Mouse (Mus musculus) midbrain, embryonic 13.5 days (tissue): ENCODE measurements around the gene Xcl1. TPM values are rescaled to one million over a fixed set of nuclear protein-coding genes. Genes with fewer than 3 reads are reported as not detected.

Experiments used
- ATAC-seq: fragments of 200-750 bp; cut with Nextera tagmentation; 2 replicates; pipeline ENCODE4 v1.8.0; 2017; ENCODE audit warnings: mild to moderate bottlenecking, moderate TSS enrichment, moderate library complexity
- H3K27ac ChIP-seq: fragments of 300-500 bp; sonication (generic); 2 replicates; pipeline ENCODE4 v1.5.1; 2015; ENCODE audit warnings: inconsistent platforms, mild to moderate bottlenecking, moderate library complexity
- H3K27me3 ChIP-seq: fragments of 300-500 bp; sonication (generic); 2 replicates; pipeline ENCODE4 v1.6.1; 2015; ENCODE audit warnings: mild to moderate bottlenecking, inconsistent platforms
- H3K36me3 ChIP-seq: fragments of 300-500 bp; sonication (generic); 2 replicates; pipeline ENCODE4 v1.6.1; 2015; ENCODE audit warnings: mild to moderate bottlenecking, inconsistent platforms
- H3K4me1 ChIP-seq: fragments of 300-500 bp; sonication (generic); replicated peaks from 2 replicates; pipeline ENCODE4 v1.6.1; 2015; ENCODE audit warnings: inconsistent platforms
- H3K4me2 ChIP-seq: fragments of 300-500 bp; sonication (generic); replicated peaks from 2 replicates; pipeline ENCODE4 v1.6.1; 2015; ENCODE audit warnings: moderate library complexity, mild to moderate bottlenecking, inconsistent platforms
- H3K4me3 ChIP-seq: fragments of 300-500 bp; sonication (generic); replicated peaks from 2 replicates; pipeline ENCODE4 v1.5.1; 2015; ENCODE audit warnings: mild to moderate bottlenecking, inconsistent platforms
- H3K9ac ChIP-seq: fragments of 300-500 bp; sonication (generic); replicated peaks from 2 replicates; pipeline ENCODE4 v1.6.1; 2015; ENCODE audit warnings: mild to moderate bottlenecking, inconsistent platforms
- H3K9me3 ChIP-seq: fragments of 300-500 bp; sonication (generic); 2 replicates; pipeline ENCODE4 v1.6.1; 2016; ENCODE audit warnings: mild to moderate bottlenecking, inconsistent platforms
- WGBS: fragments of 180-500 bp; shearing (Covaris S2); methylation state at CpG from one replicate; pipeline ENCODE4 v1.1.7; 2015; 5-methylcytosine and 5-hydroxymethylcytosine counted together
- polyA plus RNA-seq: library from polyadenylated mRNA; unstranded; fragments of >200 nt; fragmentation: Nextera tagmentation; extraction: Ambion mirVana; gene quantifications from 2 replicates; pipeline ENCODE4 v1.2.1, GENCODE M21; 2015

Xcl1 gene
- polyA plus RNA-seq, 1 experiment from 2014 or later: not detected

DNA sequence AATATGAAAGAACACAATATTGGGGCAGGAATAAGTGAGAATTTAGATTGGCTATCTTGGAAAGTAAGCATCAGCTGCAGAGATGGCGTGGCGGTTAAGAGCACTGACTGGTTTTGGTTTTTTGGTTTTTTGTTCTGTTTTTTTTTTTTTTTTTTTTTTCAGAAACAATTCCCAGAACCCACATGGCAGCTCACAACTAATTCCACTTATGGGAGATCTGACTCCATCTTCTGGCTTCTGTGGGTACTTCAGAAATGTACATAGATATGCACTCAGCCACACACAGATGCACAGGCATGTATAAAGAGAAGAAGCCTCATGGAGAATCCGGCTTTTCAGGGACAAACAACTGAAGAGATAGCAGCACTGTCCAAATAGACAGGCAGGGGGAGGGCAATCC is 22.6 kb upstream of the Xcl1 start:
- no peaks in the 10 kb centered on the region for H3K36me3 ChIP-seq
- H3K4me2 ChIP-seq: no peak overlapping the region
- H3K4me1 ChIP-seq: peaks cover 5% of the 10 kb centered on the region
- H3K27ac ChIP-seq: no peak overlapping the region
- H3K27me3 ChIP-seq: no peaks in the 10 kb centered on the region
- 97% methylated on average over 3 of the region's 3 CpGs for WGBS
- no peaks in the 10 kb centered on the region for H3K9me3 ChIP-seq
- no peak overlapping the region for H3K9ac ChIP-seq
- no peak for ATAC-seq
- no peak overlapping the region for H3K4me3 ChIP-seq

GRCm38 (mm10) chr1:164956725-164957399 is 21.5 kb upstream of the Xcl1 start:
- H3K4me1 ChIP-seq: peaks cover 5% of the 10 kb centered on the region
- H3K4me2 ChIP-seq: no peak overlapping the region
- H3K9ac ChIP-seq: no peak overlapping the region
- no peaks in the 10 kb centered on the region for H3K9me3 ChIP-seq
- no peak for ATAC-seq
- no peak overlapping the region for H3K4me3 ChIP-seq
- WGBS: 95% methylated on average over 3 of the region's 3 CpGs
- no peaks in the 10 kb centered on the region for H3K27me3 ChIP-seq
- no peaks in the 10 kb centered on the region for H3K36me3 ChIP-seq
- no peak overlapping the region for H3K27ac ChIP-seq

- 72% methylated on average over 7 of the region's 7 CpGs for WGBS
- ATAC-seq: no peak
Observed at GRCm38 (mm10) chr1:164955452-164956196, 20.3 kb upstream of the Xcl1 start.

DNA sequence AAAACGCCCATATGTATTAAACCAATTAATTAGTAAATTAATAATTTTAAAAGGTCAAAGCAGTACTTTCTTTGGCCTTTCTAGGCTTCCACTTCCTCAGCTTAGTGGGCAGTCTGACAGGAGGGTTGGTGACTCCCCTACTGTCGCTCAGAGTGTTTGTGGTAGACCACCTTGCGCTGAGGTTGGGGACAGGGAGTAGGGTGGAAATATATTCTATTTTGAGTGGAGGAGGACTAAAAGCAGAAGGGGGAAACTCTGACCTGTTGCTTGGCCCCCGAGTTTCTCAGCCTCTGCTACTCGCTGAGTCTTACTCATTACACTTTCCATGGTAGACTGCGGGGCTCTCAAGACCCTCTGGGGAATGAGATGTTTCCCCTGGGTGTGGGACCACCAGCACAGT is 18.2 kb upstream of the Xcl1 start:
- no peak for ATAC-seq
- Histone ChIP-seq H3K27ac (no peak overlapping the region), H3K4me3 (no peak overlapping the region), H3K9ac (no peak overlapping the region), H3K4me2 (no peak overlapping the region), H3K36me3 (no peaks in the 10 kb centered on the region), H3K4me1 (no peaks in the 10 kb centered on the region), H3K27me3 (no peaks in the 10 kb centered on the region), H3K9me3 (no peaks in the 10 kb centered on the region)
- WGBS: 93% methylated on average over 6 of the region's 6 CpGs

More at GRCm38 (mm10) chr1:164955452-164956196, 20.3 kb upstream of the Xcl1 start:
- H3K27me3 ChIP-seq: no peaks in the 10 kb centered on the region
- H3K36me3 ChIP-seq: no peaks in the 10 kb centered on the region
- H3K4me2 ChIP-seq: no peak overlapping the region
- H3K4me1 ChIP-seq: peaks cover 5% of the 10 kb centered on the region
- H3K9ac ChIP-seq: no peak overlapping the region
- H3K4me3 ChIP-seq: no peak overlapping the region
- no peak overlapping the region for H3K27ac ChIP-seq
- no peaks in the 10 kb centered on the region for H3K9me3 ChIP-seq

DNA sequence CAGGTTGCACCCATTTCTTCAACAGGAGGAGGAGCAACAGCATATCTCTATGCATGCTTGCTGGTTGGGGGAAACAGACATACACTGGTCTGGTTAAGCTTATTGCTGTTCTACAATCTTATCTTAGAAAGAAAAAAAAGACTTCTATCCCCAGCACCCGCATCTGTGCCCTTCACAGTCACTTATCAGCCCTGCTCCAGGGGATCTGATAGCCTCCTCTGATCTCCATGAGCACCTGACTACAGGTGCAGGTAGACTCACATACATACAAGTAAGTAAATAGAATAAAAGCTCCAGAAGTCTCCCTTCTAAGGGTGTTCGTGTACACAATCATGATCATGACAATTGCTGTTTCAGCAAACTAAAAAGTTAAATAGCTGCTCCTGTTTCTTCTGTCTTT is 733 bp upstream of the Xcl1 start:
- Histone ChIP-seq H3K4me3 (no peak overlapping the region), H3K27me3 (no peaks in the 10 kb centered on the region), H3K27ac (no peak overlapping the region), H3K9ac (no peak overlapping the region), H3K4me1 (no peaks in the 10 kb centered on the region), H3K9me3 (no peaks in the 10 kb centered on the region), H3K4me2 (no peak overlapping the region), H3K36me3 (no peaks in the 10 kb centered on the region)
- no peak for ATAC-seq
- WGBS: 84% methylated on average over 2 of the region's 2 CpGs

DNA sequence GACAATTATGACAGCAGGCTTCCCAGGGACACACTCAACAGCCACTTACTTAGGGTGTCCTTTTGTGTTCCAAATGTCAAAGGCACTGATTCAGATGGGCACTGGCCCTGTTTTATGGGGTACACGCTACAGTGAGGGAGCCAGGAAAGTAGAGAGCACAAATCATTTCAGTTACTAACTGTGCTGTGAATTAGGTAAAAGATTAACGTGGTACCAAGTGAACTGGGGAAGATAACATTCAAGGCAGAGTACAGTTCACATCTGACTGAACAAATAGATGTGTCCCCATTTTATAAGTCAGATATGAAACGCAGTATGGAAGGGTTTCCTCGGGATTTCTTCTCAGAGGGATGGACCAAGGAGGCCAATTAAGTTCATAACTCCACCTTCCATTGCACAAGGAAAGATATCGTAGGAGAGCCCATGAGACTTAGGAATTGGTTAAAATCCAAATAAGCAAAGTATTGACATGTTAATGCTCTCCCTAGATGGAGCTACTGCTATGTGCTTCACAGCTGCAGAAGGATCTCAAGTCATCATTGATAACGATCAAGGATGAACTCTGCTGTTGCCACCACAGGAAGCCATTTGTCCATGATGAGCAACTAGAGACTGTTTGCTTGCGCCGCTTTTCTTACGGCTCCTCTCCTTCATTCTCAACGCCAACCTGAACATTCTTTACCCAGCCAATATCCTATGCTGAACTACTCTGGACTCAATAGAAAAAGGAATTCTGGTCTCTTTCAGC is 1.7 kb downstream of the Xcl1 start:
- no peak overlapping the region for H3K4me3 ChIP-seq

GRCm38 (mm10) chr1:164931135-164931534 is 4.2 kb downstream of the Xcl1 start:
- H3K9me3 ChIP-seq: no peaks in the 10 kb centered on the region
- no peak for ATAC-seq
- 94% methylated on average over 7 of the region's 7 CpGs for WGBS

More for the DNA sequence above, 1.7 kb downstream of the Xcl1 start:
- Histone ChIP-seq H3K9me3 (no peaks in the 10 kb centered on the region), H3K4me1 (no peaks in the 10 kb centered on the region), H3K4me2 (no peak overlapping the region), H3K36me3 (no peaks in the 10 kb centered on the region), H3K27ac (no peak overlapping the region), H3K27me3 (no peaks in the 10 kb centered on the region), H3K9ac (no peak overlapping the region)
- ATAC-seq: no peak
- 91% methylated on average over 10 of the region's 10 CpGs for WGBS

GRCm38 (mm10) chr1:164930006-164930405 is 5.3 kb downstream of the Xcl1 start:
- Histone ChIP-seq H3K27me3 (no peaks in the 10 kb centered on the region), H3K27ac (no peak overlapping the region), H3K4me2 (no peak overlapping the region), H3K36me3 (no peaks in the 10 kb centered on the region), H3K4me1 (no peaks in the 10 kb centered on the region), H3K9ac (no peak overlapping the region), H3K9me3 (no peaks in the 10 kb centered on the region), H3K4me3 (no peak overlapping the region)
- WGBS: 71% methylated on average over 3 of the region's 3 CpGs
- ATAC-seq: no peak

More at GRCm38 (mm10) chr1:164931135-164931534, 4.2 kb downstream of the Xcl1 start:
- Histone ChIP-seq H3K4me1 (no peaks in the 10 kb centered on the region), H3K27me3 (no peaks in the 10 kb centered on the region), H3K27ac (no peak overlapping the region), H3K36me3 (no peaks in the 10 kb centered on the region), H3K4me3 (no peak overlapping the region), H3K9ac (no peak overlapping the region), H3K4me2 (no peak overlapping the region)

- H3K9ac ChIP-seq: no peak overlapping the region
- no peaks in the 10 kb centered on the region for H3K36me3 ChIP-seq
- no peaks in the 10 kb centered on the region for H3K9me3 ChIP-seq
- no peak for ATAC-seq
- no peaks in the 10 kb centered on the region for H3K4me1 ChIP-seq
- no peaks in the 10 kb centered on the region for H3K27me3 ChIP-seq
- H3K4me3 ChIP-seq: no peak overlapping the region
- no peak overlapping the region for H3K27ac ChIP-seq
- H3K4me2 ChIP-seq: no peak overlapping the region
- 60% methylated on average over 3 of the region's 3 CpGs for WGBS
Observed at GRCm38 (mm10) chr1:164926534-164927160, 8.7 kb downstream of the Xcl1 start.

GRCm38 (mm10) chr1:164905047-164905446 is 30.3 kb downstream of the Xcl1 start:
- H3K4me3 ChIP-seq: no peak overlapping the region
- no peak overlapping the region for H3K9ac ChIP-seq
- WGBS: 64% methylated on average over 4 of the region's 4 CpGs

GRCm38 (mm10) chr1:164900696-164901095 is 34.6 kb downstream of the Xcl1 start:
- H3K9me3 ChIP-seq: no peaks in the 10 kb centered on the region

More at GRCm38 (mm10) chr1:164905047-164905446, 30.3 kb downstream of the Xcl1 start:
- Histone ChIP-seq H3K4me1 (no peaks in the 10 kb centered on the region), H3K27me3 (0 out of 2 replicates have a peak, but pooled peaks cover 3% of the 10 kb centered on the region), H3K27ac (no peak overlapping the region), H3K9me3 (no peaks in the 10 kb centered on the region), H3K4me2 (no peak overlapping the region), H3K36me3 (no peaks in the 10 kb centered on the region)
- ATAC-seq: peak; percentile 80

More at GRCm38 (mm10) chr1:164900696-164901095, 34.6 kb downstream of the Xcl1 start:
- Histone ChIP-seq H3K4me1 (peaks cover 29% of the 10 kb centered on the region), H3K27ac (no peak overlapping the region), H3K36me3 (no peaks in the 10 kb centered on the region), H3K4me2 (no peak overlapping the region), H3K27me3 (0 out of 2 replicates have a peak, but pooled peaks cover 3% of the 10 kb centered on the region), H3K9ac (no peak overlapping the region), H3K4me3 (no peak overlapping the region)
- no peak for ATAC-seq
- 89% methylated on average over 6 of the region's 6 CpGs for WGBS
